In genomic region chr9:78024823-78025222, GRCm38 (mm10) we compare ENCODE assay signal across 9 mouse cellular contexts. TPM values are rescaled to one million over a fixed set of nuclear protein-coding genes. Genes with fewer than 3 reads are reported as not detected.
A peak's percentile ranks its signal among the peaks of the same experiment; 100 is the strongest.
DNase-seq lines count a peak whose midpoint lies in the region; ATAC-seq lines count a peak whose summit lies in the region.
"Had no signal": no experiment of that assay in that cellular context is flagged by ENCODE, and none has a peak within 500 bp of the region (broad histone marks: within the 10 kb centered on the region; RNA-seq: fewer than 3 reads in every experiment).

No protein-coding gene starts in this region.

- no peaks in the 10 kb centered on the region for H3K9me3 ChIP-seq in embryonic facial prominence, embryonic 14.5 days (ENCODE audit: control insufficient read depth, low read length)
- no peaks in the 10 kb centered on the region for H3K9me3 ChIP-seq in hindbrain, embryonic 13.5 days

- DNase-seq in heart, adult 18-20 months: peak; percentile 37 to 82
- no peak for DNase-seq in heart, adult 11 months
- peak; percentile 73 for DNase-seq in adrenal gland, postnatal 10 days
- peak; percentile 31 for DNase-seq in embryonic facial prominence, embryonic 14.5 days (ENCODE audit: low spot score)
- peak; percentile 45 to 59 for DNase-seq in layer of hippocampus, postnatal 14 days (ENCODE audit: low spot score in 2 of 2)
- peak; percentile 67 for DNase-seq in mesoderm, embryonic 11.5 days (ENCODE audit: low read depth, low spot score)
- DNase-seq in right cerebral cortex, postnatal 4 days: peak; percentile 64

- H3K4me2 ChIP-seq in embryonic facial prominence, embryonic 14.5 days (ENCODE audit: low read depth, low read length): no peak overlapping the region
- H3K4me2 ChIP-seq in hindbrain, embryonic 13.5 days: no peak overlapping the region

- H3K4me1 ChIP-seq in embryonic facial prominence, embryonic 14.5 days (ENCODE audit: control insufficient read depth, insufficient read depth, low read length): peaks cover 6% of the 10 kb centered on the region; the same call in 1 of the 2 replicates
- H3K4me1 ChIP-seq in hindbrain, embryonic 13.5 days (replicated peaks): peaks cover 6% of the 10 kb centered on the region; the same call in 1 of the 2 replicates

- no peaks in the 10 kb centered on the region for H3K36me3 ChIP-seq in embryonic facial prominence, embryonic 14.5 days (ENCODE audit: control insufficient read depth, insufficient read depth, low read length)
- no peaks in the 10 kb centered on the region for H3K36me3 ChIP-seq in hindbrain, embryonic 13.5 days

- no peaks in the 10 kb centered on the region for H3K27me3 ChIP-seq in embryonic facial prominence, embryonic 14.5 days (replicated peaks; ENCODE audit: control insufficient read depth, insufficient read depth, low read length)
- H3K27me3 ChIP-seq in hindbrain, embryonic 13.5 days: peaks cover 6% of the 10 kb centered on the region; the same call in 1 of the 2 replicates

- no peak overlapping the region for H3K4me3 ChIP-seq in embryonic facial prominence, embryonic 14.5 days (ENCODE audit: low read depth, low read length)
- no peak overlapping the region for H3K4me3 ChIP-seq in hindbrain, embryonic 13.5 days

- no peak overlapping the region for H3K9ac ChIP-seq in embryonic facial prominence, embryonic 14.5 days (ENCODE audit: low read depth, low read length)
- no peak overlapping the region for H3K9ac ChIP-seq in hindbrain, embryonic 13.5 days

- no peak overlapping the region for H3K27ac ChIP-seq in embryonic facial prominence, embryonic 14.5 days (replicated peaks; ENCODE audit: low read depth, low read length)
- no peak overlapping the region for H3K27ac ChIP-seq in hindbrain, embryonic 13.5 days

- WGBS in embryonic facial prominence, embryonic 14.5 days: 19% methylated on average over 3 of the region's 3 CpGs
- WGBS in hindbrain, embryonic 13.5 days: 15% methylated on average over 3 of the region's 3 CpGs

- peak; percentile 53; the same call in 1 of the 2 replicates for ATAC-seq in embryonic facial prominence, embryonic 14.5 days (ENCODE audit: low read depth)
- peak; percentile 76 for ATAC-seq in hindbrain, embryonic 13.5 days (ENCODE audit: low FRiP score)

RNA-seq across cellular contexts. Expression of gene Gcm1, which starts 26.9 kb away (rescaled TPM):
- total RNA-seq in heart, adult 18-20 months (2021): not detected
- total RNA-seq in adrenal gland, postnatal 10 days (2021): not detected
- polyA plus RNA-seq in embryonic facial prominence, embryonic 14.5 days (2014; fragmentation: Nextera tagmentation; extraction: Ambion mirVana): 0.08 TPM in 1 of 2 replicates, not detected in the other
- polyA plus RNA-seq in hindbrain, embryonic 13.5 days (2015; fragmentation: Nextera tagmentation; extraction: Ambion mirVana): not detected in 2 replicates
- not detected for total RNA-seq in layer of hippocampus, postnatal 14 days (2021)
- polyA plus RNA-seq: liver, embryonic 16.5 days had no signal
